Mouse (Mus musculus) spleen, postnatal 0 days (tissue): ENCODE data around the gene Slc7a9. TPM values are rescaled to one million over a fixed set of nuclear protein-coding genes. Genes with fewer than 3 reads are reported as not detected.

Experiments used
- polyA plus RNA-seq: library from polyadenylated mRNA; unstranded; fragments of >200 nt; fragmentation: Nextera tagmentation; extraction: Ambion mirVana; gene quantifications from 2 replicates; pipeline ENCODE4 v1.2.1, GENCODE M21; 2015

Slc7a9 gene
- polyA plus RNA-seq = 0.14 and 0.49 TPM in 2 replicates

GRCm38 (mm10) chr7:35447996-35448846 is at the start of gene Slc7a9:
Gene Slc7a9 (plus strand): TSS chr7:35448796.

Other genes starting within 250 kb of the Slc7a9 start
- 1.6 and 1.9 TPM in 2 replicates for gene Lrp3, start 233.3 kb upstream of the Slc7a9 start, polyA plus RNA-seq
- gene Gpatch1, start 130.4 kb upstream of the Slc7a9 start, polyA plus RNA-seq = 7.7 and 8.4 TPM in 2 replicates
- 1.8 and 1.9 TPM in 2 replicates for gene Rhpn2, start 114.6 kb upstream of the Slc7a9 start, polyA plus RNA-seq
- 22.9 and 23.4 TPM in 2 replicates for gene Faap24, start 52.0 kb upstream of the Slc7a9 start, polyA plus RNA-seq
- 23.4 and 26.2 TPM in 2 replicates for gene Cep89, start 51.8 kb upstream of the Slc7a9 start, polyA plus RNA-seq
- 0.17 TPM in 2 replicates for gene Tdrd12, start 88.9 kb downstream of the Slc7a9 start, polyA plus RNA-seq
- 96.1 and 108 TPM in 2 replicates for gene Nudt19, start 107.5 kb downstream of the Slc7a9 start, polyA plus RNA-seq
- gene Rgs9bp, start 136.8 kb downstream of the Slc7a9 start, polyA plus RNA-seq = 0.07 TPM in 1 of 2 replicates, not detected in the other
- gene Ankrd27, start 137.4 kb downstream of the Slc7a9 start, polyA plus RNA-seq = 18.9 and 19.6 TPM in 2 replicates
- 148 and 162 TPM in 2 replicates for gene Pdcd5, start 198.7 kb downstream of the Slc7a9 start, polyA plus RNA-seq